In genomic region chr1:149671091-149671490, GRCm38 (mm10) we compare ENCODE assay signal across 20 mouse cellular contexts.
DNase-seq lines count a peak whose midpoint lies in the region; ATAC-seq lines count a peak whose summit lies in the region.
"Had no signal": no experiment of that assay in that cellular context is flagged by ENCODE, and none has a peak within 500 bp of the region (broad histone marks: within the 10 kb centered on the region; RNA-seq: fewer than 3 reads in every experiment).

No protein-coding gene starts in this region.

- H3K9me3 ChIP-seq in hindbrain, embryonic 14.5 days (ENCODE audit: control insufficient read depth, low read length) = no peaks in the 10 kb centered on the region
- no peaks in the 10 kb centered on the region for H3K9me3 ChIP-seq in hindbrain, embryonic 13.5 days
- no peaks in the 10 kb centered on the region for H3K9me3 ChIP-seq in midbrain, embryonic 16.5 days (replicated peaks; ENCODE audit: control insufficient read depth, low read length, poor library complexity, severe bottlenecking)
- H3K9me3 ChIP-seq in midbrain, embryonic 15.5 days = no peaks in the 10 kb centered on the region
- H3K9me3 ChIP-seq: embryonic facial prominence, embryonic 13.5 days; heart, embryonic 13.5 days; limb, embryonic 10.5 days; neural tube, embryonic 13.5 days had no signal

- no peaks in the 10 kb centered on the region for H3K36me3 ChIP-seq in hindbrain, embryonic 14.5 days (replicated peaks; ENCODE audit: control insufficient read depth, insufficient read depth)
- no peaks in the 10 kb centered on the region for H3K36me3 ChIP-seq in hindbrain, embryonic 13.5 days
- no peaks in the 10 kb centered on the region for H3K36me3 ChIP-seq in midbrain, embryonic 16.5 days (ENCODE audit: control insufficient read depth, insufficient read depth, low read length)
- no peaks in the 10 kb centered on the region for H3K36me3 ChIP-seq in midbrain, embryonic 15.5 days (replicated peaks)
- H3K36me3 ChIP-seq: embryonic facial prominence, embryonic 13.5 days; heart, embryonic 13.5 days; limb, embryonic 10.5 days; neural tube, embryonic 13.5 days had no signal

- no peak for ATAC-seq in cerebellum, adult (ENCODE audit: insufficient number of reproducible peaks, low FRiP score, low TSS enrichment)
- no peak for ATAC-seq in hindbrain, embryonic 14.5 days (ENCODE audit: low FRiP score)
- no peak for ATAC-seq in hindbrain, embryonic 13.5 days (ENCODE audit: low FRiP score)
- ATAC-seq in midbrain, embryonic 16.5 days = peak; percentile 42; the same call in 1 of the 2 replicates
- ATAC-seq in midbrain, embryonic 15.5 days (replicated peaks) = no peak
- ATAC-seq: CD4-positive, CD25-positive, alpha-beta regulatory T cell, adult 4 months had no signal

- H3K27me3 ChIP-seq in hindbrain, embryonic 14.5 days (ENCODE audit: control insufficient read depth, insufficient read depth, low read length) = no peaks in the 10 kb centered on the region
- H3K27me3 ChIP-seq in hindbrain, embryonic 13.5 days = no peaks in the 10 kb centered on the region
- no peaks in the 10 kb centered on the region for H3K27me3 ChIP-seq in midbrain, embryonic 16.5 days (ENCODE audit: control insufficient read depth, insufficient read depth, low read depth, low read length)
- no peaks in the 10 kb centered on the region for H3K27me3 ChIP-seq in midbrain, embryonic 15.5 days (replicated peaks)
- H3K27me3 ChIP-seq: embryonic facial prominence, embryonic 13.5 days; heart, embryonic 13.5 days; neural tube, embryonic 13.5 days had no signal

- H3K4me2 ChIP-seq in hindbrain, embryonic 14.5 days (replicated peaks) = no peak overlapping the region
- H3K4me2 ChIP-seq in hindbrain, embryonic 13.5 days = no peak overlapping the region
- no peak overlapping the region for H3K4me2 ChIP-seq in midbrain, embryonic 16.5 days (ENCODE audit: low read length)
- no peak overlapping the region for H3K4me2 ChIP-seq in midbrain, embryonic 15.5 days
- H3K4me2 ChIP-seq: embryonic facial prominence, embryonic 13.5 days; heart, embryonic 13.5 days; neural tube, embryonic 13.5 days had no signal

- DNase-seq in cerebellum, adult 8-10 months = peak; percentile 30
- DNase-seq in hindbrain, embryonic 14.5 days (ENCODE audit: low spot score) = no peak
- no peak for DNase-seq in frontal cortex, adult 2 months (ENCODE audit: extremely low spot score in 1 of 2, low spot score in 1 of 2)
- DNase-seq: adrenal gland, postnatal 14 days; gastrocnemius, postnatal 10 days; heart, adult 11 months; kidney, adult 8-10 months; kidney, postnatal 14 days; lung, adult 2 months; lung, postnatal 36 days; thymus, postnatal 14 days had no signal

- 49% methylated on average over 3 of the region's 3 CpGs for WGBS in hindbrain, embryonic 14.5 days
- 41% methylated on average over 3 of the region's 3 CpGs for WGBS in hindbrain, embryonic 13.5 days
- 40% methylated on average over 3 of the region's 3 CpGs for WGBS in midbrain, embryonic 16.5 days
- 48% methylated on average over 3 of the region's 3 CpGs for WGBS in midbrain, embryonic 15.5 days

- H3K27ac ChIP-seq in hindbrain, embryonic 14.5 days = peak overlapping the region; percentile 38; the same call in 1 of the 2 replicates
- no peak overlapping the region for H3K27ac ChIP-seq in hindbrain, embryonic 13.5 days
- no peak overlapping the region for H3K27ac ChIP-seq in midbrain, embryonic 16.5 days (ENCODE audit: low read length)
- no peak overlapping the region for H3K27ac ChIP-seq in midbrain, embryonic 15.5 days
- H3K27ac ChIP-seq: embryonic facial prominence, embryonic 13.5 days; heart, embryonic 13.5 days; limb, embryonic 10.5 days; neural tube, embryonic 13.5 days had no signal

- H3K9ac ChIP-seq in hindbrain, embryonic 14.5 days = no peak overlapping the region
- H3K9ac ChIP-seq in hindbrain, embryonic 13.5 days = no peak overlapping the region
- no peak overlapping the region for H3K9ac ChIP-seq in midbrain, embryonic 16.5 days (ENCODE audit: low read depth, low read length)
- no peak overlapping the region for H3K9ac ChIP-seq in midbrain, embryonic 15.5 days
- H3K9ac ChIP-seq: embryonic facial prominence, embryonic 13.5 days; heart, embryonic 13.5 days; neural tube, embryonic 13.5 days had no signal

- H3K4me1 ChIP-seq in hindbrain, embryonic 14.5 days (replicated peaks; ENCODE audit: control insufficient read depth, insufficient read depth, low read length) = 0 out of 2 replicates have a peak, but pooled peaks cover 5% of the 10 kb centered on the region
- no peaks in the 10 kb centered on the region for H3K4me1 ChIP-seq in hindbrain, embryonic 13.5 days (replicated peaks)
- no peaks in the 10 kb centered on the region for H3K4me1 ChIP-seq in midbrain, embryonic 16.5 days (ENCODE audit: control insufficient read depth, insufficient read depth, low read length)
- no peaks in the 10 kb centered on the region for H3K4me1 ChIP-seq in midbrain, embryonic 15.5 days
- H3K4me1 ChIP-seq: embryonic facial prominence, embryonic 13.5 days; heart, embryonic 13.5 days; limb, embryonic 10.5 days; neural tube, embryonic 13.5 days had no signal

- H3K4me3 ChIP-seq in hindbrain, embryonic 14.5 days (replicated peaks; ENCODE audit: low read length) = no peak overlapping the region
- no peak overlapping the region for H3K4me3 ChIP-seq in hindbrain, embryonic 13.5 days
- no peak overlapping the region for H3K4me3 ChIP-seq in midbrain, embryonic 16.5 days (ENCODE audit: low read depth, low read length)
- no peak overlapping the region for H3K4me3 ChIP-seq in midbrain, embryonic 15.5 days
- H3K4me3 ChIP-seq: embryonic facial prominence, embryonic 13.5 days; heart, embryonic 13.5 days; limb, embryonic 10.5 days; neural tube, embryonic 13.5 days had no signal
